Mouse (Mus musculus): ENCODE measurements at regions not wholly inside any gene's neighbourhood (a gene's known extent, or its start where the extent isn't known, plus 50 kb on each side); places are given as distances from the start of the nearest gene placed in this dataset.

DNA sequence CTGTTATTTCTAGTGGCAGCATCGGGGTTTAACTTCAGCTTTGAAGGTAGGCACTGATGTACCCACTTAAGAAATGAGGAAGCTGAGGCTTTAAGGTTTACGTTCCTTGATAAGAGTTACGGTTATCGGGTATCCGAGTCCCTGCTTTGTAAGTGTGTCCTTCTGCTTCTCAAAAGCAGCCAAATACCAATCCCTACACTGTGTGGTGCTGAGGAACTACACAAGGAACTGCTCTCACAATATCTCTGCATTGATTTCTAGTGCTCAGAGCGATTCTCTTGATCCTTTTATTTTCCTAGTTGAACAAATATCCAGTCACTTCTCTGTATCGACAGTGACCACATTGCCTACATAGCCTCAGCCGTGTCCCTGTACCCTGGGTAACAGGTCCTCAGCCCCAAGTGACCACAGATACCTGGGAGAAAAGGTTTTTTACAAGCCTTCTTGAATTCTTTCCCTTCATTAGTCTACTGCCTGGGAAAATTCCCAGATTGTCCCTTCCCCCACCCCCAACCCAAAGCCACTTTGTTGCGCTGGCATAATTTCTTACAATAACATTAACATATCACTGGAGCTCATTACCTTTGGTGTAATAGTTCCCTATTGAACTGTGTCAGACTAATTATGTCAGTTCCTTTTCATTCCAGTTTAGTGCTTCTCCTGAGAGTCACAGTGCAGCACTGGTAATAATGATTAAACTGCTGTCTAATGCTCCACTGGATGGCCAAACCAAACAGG, 184.0 kb upstream of the Nlrp1b start:
- no peak for DNase-seq

DNA sequence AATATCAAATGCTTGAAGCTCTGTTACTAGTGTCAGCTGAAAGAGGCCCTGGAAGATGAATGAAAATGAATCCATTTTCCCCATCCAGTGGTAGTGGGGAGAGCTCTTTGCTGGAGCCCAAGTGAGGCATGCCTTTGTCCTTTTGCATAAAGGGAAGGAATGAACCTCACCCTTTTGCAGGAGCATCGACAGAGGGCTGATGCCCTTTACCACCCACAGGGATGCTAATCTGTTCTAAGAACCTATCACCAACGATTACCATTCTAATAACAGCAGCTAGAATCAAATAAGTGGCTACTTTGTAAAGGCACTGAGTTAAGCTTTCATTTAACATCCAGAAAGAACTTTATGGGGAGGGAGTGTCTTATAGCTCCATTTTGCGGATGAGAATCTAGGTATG, 184.9 kb upstream of the Nlrp1b start:
- DNase-seq = no peak

DNA sequence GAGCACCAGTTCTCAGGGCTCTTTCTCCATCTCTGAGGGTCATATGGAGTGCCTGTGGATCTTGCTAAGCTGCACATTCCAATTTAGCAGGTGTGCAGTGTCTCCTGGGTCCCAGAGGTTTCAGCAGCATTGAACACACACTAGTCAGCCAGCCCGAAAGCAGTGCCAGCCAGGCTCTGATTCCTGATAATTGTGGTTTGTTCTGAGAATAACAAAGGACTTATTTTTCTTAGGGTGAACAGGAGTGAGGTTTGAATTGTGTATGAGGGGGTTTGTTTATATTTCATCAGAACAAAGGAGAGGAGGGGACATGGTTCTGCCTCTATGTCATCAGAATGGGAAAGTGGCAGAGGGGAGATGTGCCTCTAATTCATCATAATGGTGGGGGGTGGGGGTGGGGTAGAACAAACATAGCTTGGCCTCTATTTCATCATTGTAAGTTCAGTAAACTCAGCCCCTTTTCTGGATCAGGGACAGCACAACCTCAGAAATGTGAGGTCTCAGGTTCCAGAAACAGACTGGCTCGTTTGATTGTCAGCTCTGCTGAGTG, 191.8 kb upstream of the Nlrp1b start:
- no peak for DNase-seq

DNA sequence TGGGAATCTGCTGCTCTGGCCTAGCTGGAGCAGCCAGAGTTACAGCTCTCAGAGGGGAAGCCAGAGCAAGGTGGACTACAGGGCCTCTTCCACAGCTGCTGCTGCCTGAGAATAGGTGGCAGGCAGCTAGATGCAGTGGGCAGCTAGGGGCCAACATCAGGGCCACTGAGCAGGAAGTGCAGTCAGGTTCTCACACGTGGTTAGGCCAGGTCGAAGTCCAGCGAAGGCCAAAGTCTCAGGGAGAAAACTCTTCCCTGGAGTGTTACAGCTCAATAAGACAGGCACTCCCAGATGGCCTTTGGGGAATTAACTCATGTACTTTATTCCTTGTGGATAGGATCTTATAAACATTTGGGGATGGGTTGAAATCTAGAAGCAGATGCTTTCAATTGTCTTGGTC, 192.7 kb upstream of the Nlrp1b start:
- DNase-seq = no peak

DNA sequence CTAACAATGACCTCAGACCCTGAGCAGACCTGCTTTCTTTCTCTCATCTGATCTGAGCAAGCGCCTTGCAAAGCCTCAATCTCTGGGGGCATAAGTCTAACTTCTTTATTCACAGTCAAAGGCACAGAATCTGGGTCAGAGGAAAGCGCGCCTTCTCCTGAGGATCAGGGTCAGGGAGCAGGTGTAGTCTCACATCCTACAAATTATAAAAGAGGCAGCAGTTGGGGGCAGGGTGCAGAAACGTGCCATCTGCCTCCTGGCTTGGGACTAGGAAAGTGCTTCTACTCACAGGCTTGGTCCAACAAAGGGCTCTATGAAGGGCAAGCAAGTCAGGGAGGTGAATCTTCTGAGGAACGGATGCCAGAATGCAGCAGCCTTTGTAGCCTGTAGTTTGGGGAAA, 194.3 kb upstream of the Nlrp1b start:
- no peak for DNase-seq

DNA sequence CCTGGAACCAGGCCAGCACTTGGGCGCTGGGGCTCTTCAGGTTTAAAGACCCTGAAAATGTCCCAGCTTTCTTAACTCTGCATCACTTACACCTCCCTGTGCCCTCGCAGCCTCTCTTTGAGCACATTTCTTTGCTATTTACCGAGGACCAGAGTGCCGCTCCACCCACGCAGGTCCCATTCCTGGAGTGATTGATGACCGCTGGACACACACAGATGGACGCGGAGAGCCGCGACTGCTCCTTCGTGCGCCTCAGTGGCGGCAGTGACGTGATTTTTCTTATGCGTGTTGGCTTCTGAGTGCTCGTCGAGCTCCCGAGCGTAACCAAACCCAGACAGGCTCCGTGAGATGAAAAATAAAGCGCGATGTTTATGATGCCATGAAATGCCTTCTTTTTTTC, 199.2 kb upstream of the Nlrp1b start:
- DNase-seq = no peak

DNA sequence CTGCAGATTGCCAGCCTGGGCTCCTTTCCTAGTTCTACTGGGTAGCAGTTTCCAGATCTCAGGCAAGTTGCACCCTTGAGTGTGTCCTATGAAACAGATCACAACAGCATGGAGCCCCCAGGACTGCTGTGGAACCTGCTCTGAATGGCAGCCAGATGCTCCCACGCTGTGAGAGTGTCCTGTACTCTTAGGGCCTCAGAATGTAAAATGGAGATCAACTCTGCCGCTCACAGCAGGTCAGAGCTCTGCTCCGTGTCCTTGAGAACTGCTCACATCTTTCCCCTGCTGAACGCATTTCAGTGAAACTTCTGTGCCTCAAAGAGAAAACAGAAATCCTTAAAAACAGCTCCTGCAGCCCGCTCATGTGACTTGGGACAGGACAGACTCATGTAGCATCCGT, 203.7 kb upstream of the Nlrp1b start:
- DNase-seq = no peak

DNA sequence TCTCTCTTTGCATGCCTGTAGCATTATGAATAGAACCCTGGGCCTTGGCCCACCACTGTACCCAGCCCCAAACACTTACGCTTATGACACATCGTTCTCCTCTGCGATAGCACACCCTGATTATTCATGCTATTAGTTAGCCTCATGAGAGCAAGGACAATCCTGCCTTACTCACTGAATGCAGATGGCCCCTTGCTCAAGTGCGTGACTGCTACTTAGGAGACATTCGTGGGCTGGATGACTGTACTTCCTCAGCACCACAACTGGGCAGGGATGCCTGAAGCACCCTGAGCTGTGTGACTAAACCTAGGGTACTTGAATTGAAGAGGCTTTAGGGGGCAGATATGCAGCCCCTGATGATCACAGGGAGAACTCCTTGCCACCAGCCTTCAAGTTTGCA, 204.4 kb upstream of the Nlrp1b start:
- no peak for DNase-seq

DNA sequence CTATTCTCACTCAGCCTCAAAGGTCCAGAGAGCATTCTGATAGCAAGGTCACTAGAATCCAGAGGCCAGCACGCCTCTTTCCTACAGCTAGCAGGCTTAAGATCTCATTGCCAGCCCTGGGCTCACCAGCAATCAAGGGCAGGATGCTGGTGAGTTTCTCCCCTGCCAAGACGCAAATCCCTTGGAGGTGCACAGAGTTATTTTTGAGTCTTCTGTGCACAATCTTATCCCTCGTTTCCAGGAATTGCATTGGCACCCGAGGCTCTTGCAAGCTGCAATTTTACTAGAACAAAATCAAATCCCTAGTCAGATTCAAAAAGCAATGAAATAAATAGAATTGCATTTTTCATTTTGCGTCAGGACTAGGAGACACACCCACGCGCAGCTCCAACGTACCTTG, 205.2 kb upstream of the Nlrp1b start:
- DNase-seq = no peak

DNA sequence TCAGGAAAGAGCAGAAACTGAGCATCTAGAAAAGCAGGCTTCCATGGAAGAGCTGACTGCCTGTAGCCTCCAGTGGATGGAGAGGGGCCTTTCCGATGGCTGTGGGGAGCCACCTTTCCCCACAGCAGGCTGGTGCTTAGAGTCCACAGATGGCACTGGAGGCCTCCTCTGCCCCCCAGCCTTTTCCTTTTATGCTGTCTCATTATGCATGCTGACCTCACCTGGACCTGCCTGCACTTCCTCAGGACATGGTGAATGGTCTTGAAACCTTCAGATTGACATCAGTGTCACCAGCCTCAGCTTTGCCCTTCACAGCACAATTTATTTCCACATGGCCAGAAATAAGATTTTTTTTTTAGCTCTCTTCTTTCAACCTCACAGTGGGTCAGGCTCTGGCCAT, 205.8 kb upstream of the Nlrp1b start:
- DNase-seq = no peak

DNA sequence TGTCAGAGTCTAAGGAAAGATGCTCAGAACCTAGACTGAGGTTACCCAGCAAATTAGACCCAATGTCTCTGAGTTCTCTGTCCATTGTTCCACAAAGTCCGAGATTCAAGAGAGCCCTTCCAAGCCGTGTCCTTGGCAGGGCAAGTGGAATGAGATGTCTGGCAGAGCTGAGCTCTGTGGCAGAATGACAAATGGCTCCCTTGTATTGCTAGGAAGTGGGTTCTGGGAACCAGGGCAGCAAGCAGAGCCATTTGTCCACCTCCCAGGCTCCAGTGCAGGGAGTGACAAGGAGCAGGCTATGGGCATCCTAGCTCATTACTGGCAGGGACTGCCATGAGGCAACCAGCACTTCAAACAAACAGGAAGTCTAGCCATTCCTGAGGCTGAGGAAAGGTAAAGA, 206.3 kb upstream of the Nlrp1b start:
- DNase-seq = no peak

DNA sequence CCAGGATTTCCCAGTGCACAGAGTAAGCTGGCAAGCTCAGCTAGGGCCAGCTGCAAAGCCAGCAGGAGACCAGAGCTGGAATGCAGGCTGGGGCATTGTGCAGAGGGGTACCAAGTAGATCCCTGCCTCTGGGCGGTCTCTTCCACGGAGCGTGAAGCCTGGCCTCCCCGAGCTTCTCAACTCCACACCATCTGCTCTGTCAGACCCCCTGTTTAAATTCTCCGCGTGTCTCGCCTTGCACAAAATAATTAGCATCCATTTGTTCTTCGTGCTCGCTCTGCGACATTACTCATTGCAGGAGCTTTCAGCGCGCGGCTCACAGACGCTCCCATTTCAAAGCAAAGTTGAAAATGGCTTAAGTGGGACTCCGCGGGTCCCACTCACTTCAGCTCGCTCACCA, 209.3 kb upstream of the Nlrp1b start:
- DNase-seq = no peak

DNA sequence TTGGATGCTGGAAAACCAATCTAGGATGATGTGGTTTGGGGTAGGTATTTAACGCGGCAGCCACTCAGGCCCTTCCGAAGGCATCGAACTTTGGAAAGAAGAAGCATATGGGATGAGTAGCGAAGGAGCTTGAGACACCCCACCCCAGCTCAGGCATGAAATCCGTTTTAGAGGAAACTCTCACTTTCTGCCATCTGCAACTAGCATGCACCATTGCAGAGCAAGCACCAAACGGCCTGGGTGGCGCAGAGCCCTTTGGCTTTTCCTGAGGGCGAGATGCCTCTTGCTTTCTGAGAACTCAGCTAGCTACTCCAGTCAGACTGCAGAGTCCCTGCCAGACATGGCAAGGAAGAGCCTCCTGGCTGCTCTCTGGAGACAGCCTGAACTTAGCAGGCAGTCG, 209.9 kb upstream of the Nlrp1b start:
- no peak for DNase-seq

DNA sequence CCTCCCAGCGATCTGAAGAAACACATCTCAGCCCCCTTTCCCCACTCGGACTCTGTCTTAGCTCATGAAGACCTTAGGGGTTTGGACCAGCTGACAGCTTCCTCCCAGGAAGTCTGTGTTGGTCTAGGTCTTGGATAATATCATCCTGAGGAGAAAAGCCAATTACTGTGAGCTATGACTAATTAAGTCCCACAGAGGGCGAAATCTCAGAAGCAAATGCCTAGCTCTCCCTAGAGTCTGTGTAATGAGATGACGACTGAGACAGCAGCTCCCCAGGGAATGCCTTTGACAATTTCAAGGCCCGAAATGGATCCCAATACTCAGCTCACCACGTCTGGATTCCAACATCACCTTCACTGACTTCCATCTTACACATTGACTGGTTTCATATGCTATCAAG, 213.5 kb upstream of the Nlrp1b start:
- no peak for DNase-seq

DNA sequence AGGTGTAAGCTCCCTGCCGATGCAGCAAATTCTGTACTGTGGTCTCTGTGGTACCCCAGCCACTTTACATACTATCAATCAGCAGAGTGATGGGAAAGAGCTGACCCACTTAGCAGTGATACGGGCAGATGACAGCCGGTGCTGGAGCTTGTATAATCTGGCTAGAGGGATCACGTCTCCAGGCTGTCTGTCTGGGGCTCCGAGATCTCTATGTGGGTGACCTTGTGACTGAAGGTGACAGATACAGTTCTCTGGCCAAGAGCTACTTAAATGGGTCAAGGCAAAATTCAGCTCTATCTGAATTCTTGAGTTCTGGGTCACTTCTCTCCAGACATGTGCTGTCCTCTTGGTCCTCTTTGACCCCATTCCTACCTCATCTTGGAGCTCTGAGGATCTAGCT, 216.1 kb upstream of the Nlrp1b start:
- DNase-seq = no peak

DNA sequence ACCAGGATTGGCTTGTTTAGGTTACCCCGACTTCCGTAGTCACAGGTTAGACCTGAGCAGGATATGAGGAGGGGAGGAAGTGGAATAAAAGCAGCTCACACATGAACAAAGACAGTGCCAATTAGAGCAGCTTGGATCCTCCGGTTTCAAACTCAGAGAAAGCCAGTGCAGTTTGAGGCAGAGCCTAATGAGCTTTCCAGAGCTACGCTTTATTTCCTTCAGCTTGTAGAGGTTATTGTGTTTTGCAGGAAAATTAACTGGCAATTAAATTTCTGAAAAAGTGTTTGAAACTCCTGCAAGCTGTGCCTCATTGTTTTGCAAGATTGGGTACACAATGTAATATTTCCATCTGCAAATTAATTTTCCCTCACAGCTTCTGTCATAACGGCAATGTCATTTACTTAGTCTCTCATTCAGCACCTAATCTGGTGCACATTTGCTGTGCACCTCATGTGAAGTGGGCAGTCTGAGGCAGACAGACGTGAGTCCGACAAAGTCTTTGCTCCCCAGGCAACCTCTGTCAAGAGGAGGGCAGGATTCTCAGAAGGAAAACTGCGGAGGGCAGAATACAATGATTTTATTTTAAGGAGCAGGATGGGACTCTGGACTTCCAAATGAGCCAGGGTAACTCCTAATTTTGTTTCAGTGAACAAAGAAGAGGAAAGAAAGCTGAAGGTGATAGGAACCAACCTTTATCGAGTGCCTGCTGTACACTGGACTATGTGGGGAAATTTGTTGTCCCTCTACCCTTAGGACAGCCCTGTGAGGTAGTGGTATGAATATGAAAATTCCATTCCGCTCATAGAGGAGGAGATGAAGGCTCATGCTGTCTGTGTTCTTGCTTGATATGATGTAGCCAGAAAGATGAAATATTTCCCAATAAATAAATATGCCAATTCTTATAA, 217.6 kb upstream of the Nlrp1b start:
- no peak for DNase-seq

DNA sequence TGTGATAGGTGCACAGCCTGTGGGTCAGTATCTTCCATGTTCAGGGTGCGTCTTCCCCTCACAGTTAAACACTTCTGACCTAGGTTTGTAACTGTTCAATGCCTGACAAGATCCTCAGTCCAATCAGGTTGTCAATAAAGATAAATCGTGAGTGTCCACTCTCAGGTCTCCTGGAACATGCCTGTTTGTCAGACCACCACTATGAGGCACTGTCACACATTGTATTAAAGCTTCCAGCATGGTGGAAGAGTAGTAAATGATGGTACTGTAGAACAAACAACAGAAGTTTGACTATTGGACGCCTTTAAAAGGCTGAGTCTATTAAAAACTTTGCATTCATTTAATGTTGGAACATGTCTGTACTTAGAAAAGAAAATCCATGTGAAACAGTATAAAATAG, 249.6 kb upstream of the Nlrp1b start:
- DNase-seq = no peak

DNA sequence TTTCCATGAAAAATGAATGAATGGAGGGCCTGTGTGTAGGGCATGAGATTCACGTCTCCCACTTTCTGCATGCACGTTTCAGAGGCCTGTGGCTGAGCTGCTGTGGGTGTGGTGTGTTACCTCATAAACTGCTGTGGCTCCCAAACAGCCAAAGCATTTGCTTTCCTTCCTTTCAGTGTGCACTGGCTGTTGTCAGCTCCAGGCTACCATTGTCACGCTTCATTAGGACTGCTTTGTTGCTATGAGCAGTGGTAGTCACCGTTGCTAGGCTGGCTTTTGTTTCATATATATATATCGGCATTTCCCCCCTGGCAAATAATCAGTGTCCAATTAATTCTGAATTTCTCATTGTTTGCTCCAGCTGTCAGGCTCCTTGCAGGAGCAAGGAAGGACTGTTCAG, 251.9 kb upstream of the Wscd1 start:
- DNase-seq = no peak

DNA sequence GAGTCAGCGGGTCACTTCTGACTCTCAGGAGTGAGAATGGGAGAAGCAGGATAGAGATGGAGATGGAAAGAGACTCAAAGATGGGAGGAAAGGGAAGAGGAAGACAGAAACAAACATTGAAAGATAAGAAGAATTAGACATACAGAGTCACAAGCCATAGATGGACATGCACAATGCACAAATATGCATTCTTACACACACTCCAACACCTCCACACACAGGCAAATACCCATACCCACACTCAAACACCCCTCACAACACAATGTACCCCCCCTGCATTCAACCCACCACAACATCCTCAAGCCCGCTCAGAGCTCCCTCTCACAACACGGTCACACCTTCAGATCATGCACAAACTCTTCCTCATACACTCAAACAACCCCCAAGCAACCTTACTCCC, 251.4 kb upstream of the Wscd1 start:
- no peak for DNase-seq

DNA sequence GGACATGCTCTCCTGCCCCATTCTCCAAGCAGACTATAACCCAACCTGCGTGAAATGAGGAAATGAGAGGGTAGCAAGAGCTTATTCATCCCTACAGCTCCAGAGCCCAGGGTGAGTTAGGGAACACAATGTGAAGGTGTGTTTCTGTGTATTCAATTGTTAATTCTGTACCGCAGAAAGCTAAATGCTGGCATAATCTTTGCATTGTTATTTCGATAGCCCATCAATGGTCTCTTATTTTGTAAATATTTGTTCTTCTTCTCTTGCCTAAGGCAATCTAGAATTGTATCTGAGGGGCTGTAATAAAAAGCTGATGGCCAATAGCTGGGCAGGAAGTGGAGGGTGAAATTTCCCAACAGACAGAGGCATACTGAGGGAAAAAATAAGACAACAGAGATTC, 247.6 kb upstream of the Wscd1 start:
- DNase-seq = no peak

DNA sequence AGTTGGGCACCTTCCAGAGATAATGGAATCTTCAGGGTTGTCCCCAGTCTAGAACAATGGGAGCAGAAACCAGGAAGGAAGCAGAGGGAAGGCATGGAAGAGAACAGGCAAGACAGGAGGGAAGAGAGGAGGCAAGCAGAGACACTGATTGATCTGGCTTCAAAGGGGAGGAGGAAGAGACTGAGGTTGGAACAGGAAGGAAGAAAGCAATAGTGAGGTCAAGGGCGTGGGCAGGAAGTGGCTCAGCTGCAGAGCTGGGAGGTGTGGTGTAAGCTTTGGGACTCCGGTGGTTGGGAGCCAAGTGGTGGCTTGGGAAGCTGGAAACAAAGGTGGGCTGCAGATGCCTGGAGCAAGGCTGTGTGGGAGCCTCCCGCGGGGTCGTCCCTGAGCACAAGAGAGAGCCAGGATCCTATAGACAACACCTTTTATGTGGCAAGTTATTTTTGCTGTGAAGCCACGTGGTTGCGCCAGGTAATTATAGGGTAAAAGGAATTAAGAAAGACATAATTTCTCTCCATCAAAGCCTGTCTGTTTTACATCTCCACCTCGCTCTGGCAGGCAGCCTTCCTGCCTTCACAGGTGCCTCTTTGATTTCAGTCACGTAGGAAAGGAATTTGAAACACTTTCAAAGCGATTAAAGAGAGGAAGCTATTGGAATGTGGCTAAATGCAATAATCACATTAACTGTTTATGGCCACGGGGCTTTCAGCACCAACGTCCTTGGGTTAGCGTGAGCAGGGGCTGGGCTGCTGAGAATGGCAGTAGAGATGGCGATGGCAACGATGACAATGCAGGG, 237.3 kb upstream of the Wscd1 start:
- DNase-seq = no peak

DNA sequence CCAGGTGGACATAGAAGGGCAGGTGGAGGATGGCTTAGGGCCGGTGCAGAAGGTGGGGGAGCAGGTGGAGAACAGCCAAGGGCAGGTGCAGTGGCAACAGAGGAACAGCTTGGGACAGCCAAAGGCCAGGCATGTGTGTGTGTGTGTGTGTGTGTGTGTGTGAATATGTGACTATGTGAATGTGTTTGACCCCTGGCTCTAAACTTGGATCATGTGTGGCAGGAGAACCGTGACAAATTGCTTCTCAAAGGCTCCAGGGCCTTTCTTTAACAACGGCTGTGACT, 236.7 kb upstream of the Wscd1 start:
- no peak for DNase-seq

DNA sequence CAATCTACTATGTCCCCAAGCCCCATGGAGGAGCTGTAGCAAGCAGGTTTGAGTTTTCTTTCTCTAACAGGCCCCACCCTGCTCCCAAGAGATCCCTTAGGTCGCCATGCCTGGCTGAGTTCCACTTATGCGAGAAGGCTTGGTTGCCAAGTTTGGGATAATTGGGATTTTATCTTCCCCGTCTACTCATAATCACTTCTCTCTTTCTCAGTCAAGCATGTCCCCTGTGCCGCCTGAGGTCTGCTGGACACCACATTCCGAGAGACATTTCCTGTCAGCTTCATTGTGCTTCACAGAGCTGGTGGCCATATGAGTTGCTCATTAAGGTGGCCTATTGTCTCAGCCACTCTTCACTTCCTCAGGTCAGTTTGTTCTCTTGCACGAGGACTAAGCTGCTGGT, 234.5 kb upstream of the Wscd1 start:
- no peak for DNase-seq

DNA sequence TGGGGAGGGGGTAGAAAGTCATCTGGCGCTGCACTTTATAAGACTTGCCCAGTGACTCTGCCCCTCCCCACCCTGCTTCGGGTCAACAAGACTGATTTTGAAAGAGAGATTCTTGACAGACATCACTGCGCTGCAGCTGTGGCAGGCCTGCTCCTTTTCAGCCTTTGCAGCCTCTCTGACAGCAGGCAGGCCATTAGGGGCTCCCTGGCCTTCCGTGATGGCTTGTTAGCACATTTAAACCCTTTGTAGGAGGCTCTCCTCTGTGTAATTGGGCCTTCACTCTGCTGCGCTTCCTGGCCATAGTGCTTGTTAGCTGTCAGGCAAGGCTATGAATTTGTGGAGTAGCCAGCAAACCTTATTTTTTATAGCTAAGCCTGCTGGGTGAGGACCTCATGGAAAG, 232.3 kb upstream of the Wscd1 start:
- no peak for DNase-seq

Measured in thymus, adult 18-20 months (tissue).